Mouse (Mus musculus) T-helper 1 cell (primary cell): ENCODE data around the gene Ears2.
"Not testable (repeated sequence)": the region's sequence is repeated elsewhere in the genome, so short reads cannot be mapped to it uniquely, and the experiment has no call there.

Source experiments
- in situ Hi-C: fragments of 300-600 bp; cut with MboI, MseI; formaldehyde crosslinking; loops from one replicate; pipeline ENCODE4 v1.15.1; 2025; ENCODE audit warnings: high pct_unique_total_duplicates

The Ears2 gene

DNA sequence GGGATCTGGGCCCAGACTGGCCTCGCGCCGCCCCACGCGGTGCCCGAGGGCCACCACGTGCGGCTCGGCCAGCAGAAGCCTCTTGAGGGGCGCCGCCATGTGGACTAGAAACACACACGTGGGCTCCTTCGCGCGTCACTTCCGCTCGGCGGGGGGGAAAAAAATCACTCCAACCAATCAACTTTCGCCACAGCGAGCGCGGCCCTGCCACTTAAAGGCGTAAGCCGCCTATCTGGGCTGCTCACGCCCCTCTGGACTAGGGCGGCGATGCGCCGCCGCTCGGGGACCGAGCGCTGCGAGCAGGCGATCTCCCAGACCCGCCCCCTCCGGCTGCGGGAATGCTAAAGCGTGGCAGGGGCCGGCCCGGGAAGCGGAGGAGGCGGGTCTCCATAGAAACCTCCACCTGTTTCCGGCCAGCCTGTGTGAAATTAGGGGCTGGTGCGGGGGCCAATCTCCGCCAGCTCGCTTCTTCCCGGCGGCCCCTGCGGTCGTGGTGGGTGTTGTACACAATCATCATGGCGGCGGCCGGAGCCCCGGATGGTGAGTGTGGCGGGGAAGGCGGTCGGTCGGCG, at the start of gene Ears2, which contains the start of gene Ubfd1:
Gene Ears2, minus strand, starts transcription at position 319 of the 572 bp plus-strand sequence.
Gene Ubfd1, plus strand, starts transcription at position 231 of the 572 bp plus-strand sequence.
- in situ Hi-C loops: no loop called here

DNA sequence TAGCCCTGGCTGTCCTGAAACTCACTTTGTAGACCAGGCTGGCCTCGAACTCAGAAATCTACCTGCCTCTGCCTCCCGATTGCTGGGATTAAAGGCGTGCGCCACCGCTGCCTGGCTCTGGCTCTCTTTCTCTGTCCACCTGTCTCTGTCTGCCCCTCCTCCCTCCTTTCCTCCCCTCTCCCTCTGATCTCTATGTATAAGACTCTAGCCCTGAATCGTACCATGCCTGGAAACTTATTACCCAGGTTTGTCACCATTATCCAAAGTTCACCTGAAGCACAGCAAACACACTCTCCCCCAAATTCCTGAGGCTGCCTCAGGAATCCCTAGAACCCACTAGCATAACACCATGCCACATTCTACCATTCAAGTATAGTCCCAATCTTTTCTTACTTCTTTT, 41.1 kb upstream of the Ears2 start:
- in situ Hi-C loops: no loop called here

GRCm38 (mm10) chr7:122101747-122102244, 34.7 kb upstream of the Ears2 start, which contains the start of gene Ndufab1:
Gene Ndufab1, minus strand, starts transcription at chr7:122101886.
- in situ Hi-C loops: no loop called here

DNA sequence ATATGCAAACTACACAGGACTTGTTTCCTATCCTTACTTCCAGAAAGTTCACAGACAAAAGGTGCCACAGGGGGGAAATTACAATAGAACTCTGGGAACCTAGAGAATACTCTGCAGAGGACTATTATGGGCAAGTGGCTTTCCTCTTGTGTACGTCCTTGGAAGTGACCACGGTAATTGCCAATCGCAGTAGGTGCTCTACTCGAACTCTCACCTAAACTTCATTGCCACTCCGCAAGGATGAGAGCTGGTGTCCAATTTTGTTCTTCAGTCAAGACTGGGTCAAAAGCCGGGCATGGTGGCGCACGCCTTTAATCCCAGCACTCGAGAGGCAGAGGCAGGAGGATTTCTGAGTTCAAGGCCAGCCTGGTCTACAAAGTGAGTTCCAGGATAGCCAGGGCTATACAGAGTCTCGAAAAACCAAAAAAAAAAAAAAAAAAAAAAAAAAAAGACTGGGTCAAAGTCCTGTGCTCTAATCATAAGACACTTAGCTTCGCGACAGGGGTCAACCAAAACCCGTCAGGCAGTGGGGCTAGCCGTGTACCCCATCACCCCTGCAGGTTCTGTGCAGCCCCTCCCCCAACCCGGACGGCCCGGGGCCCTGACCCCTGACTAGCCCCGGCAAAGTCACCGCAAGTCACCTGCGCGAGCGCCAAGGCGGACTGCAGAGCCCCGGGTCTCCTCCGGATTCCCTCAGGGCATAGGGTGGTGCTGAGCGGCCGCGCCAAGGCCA, 34.1 kb upstream of the Ears2 start:
- in situ Hi-C loops: not testable (repeated sequence)

DNA sequence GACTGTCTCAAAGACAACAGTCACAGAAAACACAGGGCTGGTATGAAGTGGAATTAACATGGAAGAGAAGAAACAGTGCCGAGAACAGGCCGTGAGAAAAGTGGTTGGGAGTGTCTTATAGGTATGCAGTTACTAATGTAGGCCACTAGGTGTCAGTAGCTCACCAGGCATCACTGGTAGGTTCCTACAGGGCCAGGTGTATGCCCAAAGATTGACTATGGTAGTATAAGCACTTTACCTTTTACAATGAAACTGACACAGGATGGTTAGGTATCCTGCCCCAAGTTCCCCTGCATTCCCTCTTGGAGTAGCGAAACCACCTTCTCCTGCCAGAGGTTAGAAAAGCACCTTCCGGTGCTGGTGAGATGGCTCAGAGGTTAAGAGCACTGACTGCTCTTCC, 32.2 kb upstream of the Ears2 start:
- in situ Hi-C loops: no loop called here

GRCm38 (mm10) chr7:122098009-122098408, 30.9 kb upstream of the Ears2 start:
- in situ Hi-C loops: no loop called here

GRCm38 (mm10) chr7:122094564-122095330, 27.7 kb upstream of the Ears2 start:
- in situ Hi-C loops: no loop called here

DNA sequence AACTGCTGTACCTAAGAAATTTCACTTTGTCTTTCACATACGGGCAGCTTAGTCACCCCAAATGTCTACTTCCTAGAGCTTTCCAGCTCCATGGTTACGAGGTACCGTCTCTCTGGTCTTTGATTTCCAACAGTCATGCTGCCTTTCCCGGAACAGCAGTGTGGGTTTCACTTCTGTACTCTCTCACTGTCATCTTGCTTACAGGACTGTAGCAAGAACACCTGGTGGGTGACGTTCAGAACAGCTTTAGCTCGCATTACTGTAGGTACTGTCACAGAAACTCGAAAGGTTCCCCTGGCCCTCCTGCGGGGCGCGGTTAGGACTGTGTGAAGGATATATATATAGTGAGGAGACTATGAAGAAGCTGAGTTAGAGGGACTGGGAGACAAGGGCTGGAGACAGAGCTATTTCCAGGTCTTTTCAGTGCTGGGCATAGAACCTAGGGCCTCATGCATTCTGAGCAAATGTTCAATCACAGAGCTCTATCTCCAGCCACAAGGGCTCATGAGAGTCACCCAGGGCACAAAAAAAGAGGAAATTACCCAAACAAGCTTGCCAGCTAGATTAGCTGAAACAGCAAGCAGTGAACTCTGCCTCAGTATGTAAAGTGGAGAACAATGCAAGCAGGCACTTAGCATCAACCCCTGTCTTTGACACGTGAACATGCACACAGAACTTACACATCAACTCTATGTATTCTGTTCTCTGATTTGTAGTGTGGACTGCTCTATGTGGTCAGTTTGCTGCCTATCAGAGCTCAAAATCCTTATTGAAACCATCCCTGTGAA, 20.3 kb upstream of the Ears2 start:
- in situ Hi-C loops: no loop called here

DNA sequence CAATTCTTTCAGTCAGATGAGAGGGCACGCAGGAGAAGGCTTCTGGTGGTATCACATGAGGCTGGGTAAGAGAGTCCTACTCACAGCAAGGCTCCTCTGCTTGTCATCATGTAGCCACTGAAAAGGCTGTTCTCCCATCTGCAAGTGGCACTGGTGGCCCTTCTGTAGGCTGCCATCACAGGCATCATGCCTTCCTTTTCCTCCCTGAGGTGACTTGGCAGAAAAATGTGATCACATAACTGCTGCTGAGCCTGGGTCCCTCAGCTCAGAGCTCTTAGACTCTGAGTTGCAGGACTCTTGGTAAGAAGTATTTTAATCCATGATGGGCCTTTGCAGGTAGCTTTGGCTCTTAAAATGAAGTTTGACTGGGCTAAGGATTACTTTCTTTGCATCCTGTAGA, 14.0 kb upstream of the Ears2 start:
- in situ Hi-C loops: no loop called here

DNA sequence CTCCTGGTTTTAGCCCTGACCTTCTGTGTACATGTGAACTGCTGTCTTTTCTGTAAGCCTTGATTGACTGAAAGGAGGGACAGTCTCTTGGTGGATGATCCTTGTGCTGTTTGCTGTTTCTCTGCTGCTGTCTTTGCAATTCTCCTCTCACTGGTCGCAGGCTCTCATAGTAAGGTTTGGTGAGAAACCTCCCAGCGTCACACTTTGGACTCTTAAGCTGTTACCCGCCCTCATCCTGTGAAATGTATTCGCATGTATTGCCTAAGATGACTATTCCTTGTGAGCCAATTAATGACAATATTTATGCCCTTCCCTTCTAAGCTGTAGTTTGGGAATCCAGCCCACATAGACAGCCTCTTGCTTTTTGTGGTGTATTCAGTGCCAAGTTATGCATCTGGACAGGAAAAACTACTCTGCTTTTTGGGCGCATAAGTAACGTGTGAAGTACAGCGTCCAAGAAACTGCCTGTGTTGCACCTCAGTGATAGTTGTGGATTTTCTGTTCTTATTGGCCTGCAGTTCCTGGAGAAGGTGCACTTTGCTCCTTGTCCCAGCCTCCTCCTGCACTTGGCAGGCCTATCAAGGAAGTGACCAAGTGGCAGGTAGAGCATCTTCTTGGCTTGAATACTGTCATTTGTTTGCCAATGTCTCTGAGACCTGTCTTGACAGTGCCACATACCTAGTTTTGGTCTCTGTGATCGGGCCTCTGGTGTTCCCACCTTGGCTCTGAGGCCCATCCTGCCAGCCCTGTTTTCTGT, 12.9 kb upstream of the Ears2 start:
- in situ Hi-C loops: no loop called here

DNA sequence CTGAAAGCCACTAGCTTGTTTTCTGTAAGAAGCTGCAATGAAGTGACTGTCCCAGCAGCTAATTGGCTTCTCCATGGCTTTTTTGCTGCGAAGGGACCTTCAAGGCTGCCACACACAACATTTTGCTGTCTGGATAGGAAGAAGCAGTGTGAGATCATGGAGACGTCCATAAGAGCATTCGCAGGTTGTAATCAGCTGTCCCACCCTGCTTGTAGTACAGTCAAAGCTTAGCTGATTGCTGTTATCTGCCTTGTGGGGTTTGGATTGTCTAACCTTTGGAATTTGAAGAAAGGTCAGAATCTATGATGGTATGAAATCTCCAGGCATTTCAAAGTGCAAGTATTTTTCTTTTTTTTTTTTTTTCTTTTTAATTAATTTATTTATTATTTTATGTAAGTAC, 7.3 kb upstream of the Ears2 start:
- in situ Hi-C loops: loop anchor here (5.0 kb wide), 1 partner anchor 83 kb away; the partner anchor contains the start of gene Plk1

- in situ Hi-C loops: no loop called here
Observed at GRCm38 (mm10) chr7:122067517-122068381, 686 bp upstream of the Ears2 start.

DNA sequence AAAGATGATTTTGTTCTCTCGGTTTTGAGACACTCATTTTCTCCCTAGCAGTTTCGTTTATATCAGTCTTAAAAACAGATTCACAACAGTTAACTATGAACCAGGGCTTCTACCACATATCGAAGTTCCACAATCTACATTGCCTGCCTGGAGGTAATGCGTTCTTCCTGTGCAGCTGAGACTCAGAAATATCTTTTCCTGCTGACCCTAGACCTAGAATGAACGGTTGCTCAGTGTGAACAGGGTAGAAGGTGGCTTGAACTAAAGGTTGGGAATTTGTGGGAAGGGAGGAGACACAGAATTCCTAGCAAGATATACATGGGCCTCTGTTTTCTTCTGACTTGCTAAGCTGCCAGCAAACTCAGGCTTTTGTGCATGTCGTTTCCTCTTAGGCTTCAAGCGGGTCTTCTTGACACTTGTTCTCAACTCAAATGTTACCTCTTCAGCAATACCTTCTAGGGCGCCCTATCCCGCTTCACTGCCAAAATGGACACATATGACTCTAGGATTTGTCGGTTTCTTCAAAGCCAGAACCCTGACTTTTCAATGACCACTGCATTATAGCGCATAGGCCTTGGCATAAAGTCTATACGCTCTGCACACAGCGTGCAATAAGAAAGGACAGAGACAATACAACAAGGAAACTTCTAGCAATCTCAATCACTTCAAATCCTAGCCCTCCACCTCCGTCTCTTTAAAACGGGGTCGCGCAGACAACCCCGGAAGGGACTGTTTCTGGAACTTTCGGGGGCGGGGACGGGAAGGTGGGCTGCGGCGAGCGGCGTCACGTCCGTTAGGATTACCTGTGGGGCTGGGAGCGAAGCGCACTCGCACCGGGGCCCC, 740 bp downstream of the Ears2 start:
- in situ Hi-C loops: no loop called here

GRCm38 (mm10) chr7:122065656-122066055, 1.4 kb downstream of the Ears2 start:
- in situ Hi-C loops: no loop called here

GRCm38 (mm10) chr7:122056633-122057032, 10.4 kb downstream of the Ears2 start:
- in situ Hi-C loops: no loop called here

DNA sequence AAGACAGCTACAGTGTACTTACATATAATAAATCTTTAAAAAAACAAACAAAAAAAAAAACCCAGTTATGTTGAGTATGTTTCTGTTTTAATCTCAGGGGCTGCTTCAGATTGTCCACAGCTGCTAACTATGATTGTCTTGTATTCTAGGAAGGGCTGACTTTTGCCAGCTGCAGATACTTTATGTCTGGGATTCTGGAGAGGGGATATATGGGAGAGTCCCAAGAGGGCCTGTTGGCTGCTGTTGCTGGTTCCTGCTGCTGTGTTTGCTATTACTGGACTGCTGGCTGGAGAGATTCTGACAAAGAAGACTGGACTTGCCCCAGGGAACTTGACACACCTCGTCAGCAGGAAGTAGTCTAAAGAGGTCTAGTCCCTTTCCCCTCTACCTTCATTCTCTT, 16.2 kb downstream of the Ears2 start:
- in situ Hi-C loops: no loop called here

DNA sequence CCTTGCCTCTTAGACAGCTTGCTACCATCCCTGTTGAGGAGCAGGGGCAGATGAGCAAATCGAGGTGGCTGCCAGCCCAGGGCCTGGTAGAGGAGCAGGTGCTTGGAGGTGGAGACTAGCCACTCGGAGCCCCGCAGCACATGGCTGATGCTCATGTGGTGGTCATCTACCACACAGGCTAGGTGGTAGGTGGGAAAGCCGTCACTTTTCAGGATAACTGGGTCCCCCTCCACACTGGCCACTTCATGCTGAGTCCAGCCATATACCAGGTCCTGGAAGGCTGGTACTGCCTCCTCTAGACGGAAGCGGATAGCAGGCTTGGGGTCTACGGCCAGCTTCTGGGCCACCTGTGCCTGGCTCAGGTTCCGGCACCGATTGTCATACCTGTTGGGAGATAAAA, 18.9 kb downstream of the Ears2 start:
- in situ Hi-C loops: no loop called here

DNA sequence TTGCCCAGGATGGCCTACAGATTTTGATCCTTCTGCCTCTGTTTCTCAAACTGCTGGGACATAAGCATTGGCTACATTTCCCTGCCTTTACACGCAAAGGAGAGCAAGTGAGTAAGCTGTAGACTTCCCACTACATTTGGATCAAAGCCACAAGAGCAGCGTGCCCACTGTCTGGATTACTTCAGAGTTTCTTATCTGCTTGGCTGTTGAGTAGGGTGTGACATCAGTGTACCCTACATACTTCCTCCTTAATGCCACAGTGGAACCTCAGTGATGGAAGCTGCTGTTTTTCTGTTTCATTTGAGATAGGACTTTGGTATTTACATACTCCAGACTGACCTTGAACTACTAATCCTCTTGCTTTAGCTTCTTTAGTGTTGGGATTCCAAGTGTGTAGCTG, 20.2 kb downstream of the Ears2 start:
- in situ Hi-C loops: no loop called here

DNA sequence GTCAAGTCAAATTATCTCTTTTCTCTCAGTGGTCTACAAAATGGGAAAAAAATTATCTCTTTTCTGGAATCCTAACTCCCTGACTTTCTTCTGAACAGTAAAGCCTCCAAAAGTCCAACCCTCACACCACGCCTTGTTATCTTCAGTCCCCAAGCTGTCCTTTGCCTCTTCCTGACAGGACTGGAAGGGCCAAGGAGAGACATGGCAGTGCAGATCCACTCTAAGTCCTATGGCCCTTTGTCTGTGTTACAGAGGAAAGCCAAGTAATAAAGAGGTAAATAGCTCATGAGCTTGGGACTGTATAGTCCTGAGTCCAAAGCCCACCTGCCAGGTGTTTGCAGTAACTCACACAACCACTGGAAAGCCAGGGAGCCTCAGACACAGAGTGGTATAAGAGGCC, 21.4 kb downstream of the Ears2 start:
- in situ Hi-C loops: no loop called here
